Mouse (Mus musculus) CD4-positive, CD25-positive, alpha-beta regulatory T cell, adult 4 months (primary cell): ENCODE results near the gene Adm. TPM values are rescaled to one million over a fixed set of nuclear protein-coding genes. Genes with fewer than 3 reads are reported as not detected.

Source experiments
- ATAC-seq: one replicate; pipeline ENCODE4 v1.8.0; 2017
- polyA plus RNA-seq, 2 experiments: library from polyadenylated mRNA; unstranded; fragments of 100-300 nt; shearing (Covaris generic); gene quantifications; one replicate each; pipeline ENCODE4 v1.2.1; 2017

The Adm gene
- polyA plus RNA-seq, 2 experiments from 2014 or later: not detected

DNA sequence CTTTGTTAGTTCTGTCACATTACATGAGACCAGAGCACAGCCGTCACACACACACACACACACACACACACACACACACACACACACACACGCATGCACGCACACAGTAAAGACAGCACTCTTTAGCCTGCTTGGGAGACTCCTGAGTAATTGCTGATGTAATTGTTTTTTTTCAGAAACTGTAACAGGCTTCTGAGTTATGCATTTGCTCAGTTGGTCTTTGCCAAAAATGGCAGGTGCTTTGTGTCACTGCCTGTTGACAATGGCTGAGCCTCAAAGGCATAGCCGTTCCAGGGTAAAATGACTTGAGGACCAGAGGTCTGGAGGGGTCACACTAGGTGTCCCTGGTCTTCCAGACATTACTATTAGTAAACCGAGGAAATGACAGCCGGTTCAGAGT is 40.8 kb downstream of the Adm start:
- ATAC-seq: no peak

DNA sequence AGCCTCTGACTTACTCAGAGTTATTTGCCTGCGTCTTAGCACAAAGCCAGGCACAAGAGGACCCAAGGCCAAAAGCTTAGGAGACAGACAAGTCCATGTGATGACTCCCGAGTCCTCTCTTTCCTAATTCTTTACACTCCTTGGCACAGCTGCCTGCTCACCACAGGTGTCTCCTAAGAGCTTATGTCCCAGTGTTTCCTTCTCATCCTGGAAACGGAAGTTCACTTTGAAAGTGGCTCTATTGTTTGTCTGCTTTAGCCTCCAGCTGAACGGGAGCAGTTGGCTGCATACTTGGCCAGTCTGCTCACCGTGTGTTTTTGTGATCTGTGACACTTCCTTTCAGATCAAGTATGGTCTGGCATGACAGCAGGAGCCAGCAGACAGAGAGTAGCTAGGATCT is 41.3 kb downstream of the Adm start:
- no peak for ATAC-seq

DNA sequence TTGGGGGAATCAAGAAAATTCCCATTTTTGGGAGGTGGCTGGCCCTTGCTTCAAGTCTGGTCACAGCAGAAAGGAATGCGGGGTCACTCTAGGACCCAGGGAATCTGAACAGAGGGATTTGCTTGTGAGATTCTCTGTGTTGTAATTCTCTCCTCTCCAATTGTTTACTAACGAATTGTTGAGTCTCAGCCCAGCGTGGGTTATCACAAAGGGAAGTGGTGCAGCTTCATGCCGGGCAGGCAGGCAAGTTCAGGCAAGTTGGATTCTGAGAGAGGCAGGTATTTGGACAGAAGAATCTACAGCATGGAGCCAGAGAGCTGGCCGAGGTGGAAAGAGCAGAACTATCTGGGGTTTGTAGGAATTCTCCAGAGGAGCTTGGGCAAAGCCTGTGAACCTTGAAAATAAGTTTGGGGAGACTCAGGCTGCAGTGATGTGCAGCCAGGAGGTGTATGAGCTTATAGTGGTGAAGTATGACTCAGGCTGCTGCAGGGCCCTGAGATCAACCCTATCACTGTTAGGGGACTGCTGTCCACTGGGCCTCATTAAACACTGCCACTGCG is 43.7 kb downstream of the Adm start:
- ATAC-seq: no peak

Other genes with a start within 250 kb of the Adm start
- 1 to 10 TPM; 1.2 to 3.1 TPM for gene Sbf2, start 12.7 kb upstream of the Adm start, polyA plus RNA-seq
- 1 to 10 TPM; 2.9 to 4.5 TPM for gene Ampd3, start 140.5 kb downstream of the Adm start, polyA plus RNA-seq
- gene Rnf141, start 216.8 kb downstream of the Adm start, polyA plus RNA-seq: 10 to 100 TPM; 13.4 to 16.2 TPM
- gene Lyve1, start 235.6 kb downstream of the Adm start, polyA plus RNA-seq: not detected